ENCODE assay signal across 16 mouse cellular contexts in the genomic region with DNA sequence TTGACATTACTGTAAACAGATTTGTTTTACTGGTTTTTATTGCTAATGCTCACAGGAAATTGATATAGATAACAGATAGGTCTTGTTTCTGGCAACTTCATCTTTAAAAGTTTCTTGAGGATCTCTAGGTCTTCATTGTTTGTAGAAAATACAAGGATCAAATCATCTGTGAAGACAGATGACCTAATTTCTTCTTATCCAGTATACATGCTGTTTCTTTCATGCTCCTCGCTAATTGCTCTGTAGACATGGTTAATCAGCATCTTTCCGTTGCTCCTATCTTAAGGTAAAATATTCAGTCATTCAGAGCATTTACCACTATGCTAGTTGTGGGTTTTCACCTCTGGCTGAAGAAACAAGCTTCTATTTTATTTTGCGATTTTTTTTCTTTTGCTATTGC.
"Had no signal": no experiment of that assay in that cellular context is flagged by ENCODE, and none has a peak within 500 bp of the region (broad histone marks: within the 10 kb centered on the region; RNA-seq: fewer than 3 reads in every experiment).

No protein-coding gene starts in this region.

- H3K27ac ChIP-seq: neural tube, embryonic 12.5 days; neural tube, embryonic 13.5 days; neural tube, embryonic 15.5 days; stomach, embryonic 15.5 days; stomach, postnatal 0 days had no signal

- H3K4me3 ChIP-seq: neural tube, embryonic 12.5 days; neural tube, embryonic 13.5 days; neural tube, embryonic 15.5 days; stomach, embryonic 15.5 days had no signal

- DNase-seq: right cerebral cortex, adult 18-20 months; right cerebral cortex, postnatal 14 days; right cerebral cortex, postnatal 25 days; right cerebral cortex, postnatal 4 days; spleen, adult 18-20 months; thymus, adult 18-20 months; thymus, adult 2 months; thymus, postnatal 14 days; thymus, postnatal 25 days; thymus, postnatal 36 days; thymus, postnatal 4 days had no signal
